Mouse (Mus musculus): Measurements from ENCODE around the gene 1700001O22Rik. TPM values are rescaled to one million over a fixed set of nuclear protein-coding genes. Genes with fewer than 3 reads are reported as not detected.

Gene 1700001O22Rik
- polyA plus RNA-seq (2014; fragmentation: Nextera tagmentation; extraction: Ambion mirVana), result 0.89 and 1.9 TPM in 2 replicates

DNA sequence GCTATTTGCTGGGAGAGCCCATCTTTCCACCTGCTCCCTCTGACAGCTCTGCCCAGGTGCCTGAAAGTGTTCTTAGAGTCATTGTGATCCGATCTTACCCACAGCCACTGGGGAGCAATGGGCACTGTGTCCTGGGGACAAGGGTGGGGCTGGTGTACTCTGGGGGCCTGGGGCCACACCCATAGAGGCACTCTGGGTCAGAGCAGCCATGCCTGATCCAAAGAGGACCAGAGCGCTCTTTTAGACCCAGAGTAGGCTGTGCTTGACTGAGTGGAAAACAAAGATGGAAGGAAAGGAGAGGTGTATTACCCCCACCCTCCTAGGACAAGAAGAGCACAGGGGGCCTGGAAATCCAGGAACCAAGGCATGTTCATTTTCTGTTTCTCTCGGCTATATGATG is at the start of gene 1700001O22Rik:
Gene 1700001O22Rik, minus strand, starts transcription at position 58 of the 400 bp plus-strand sequence.
- H3K27ac ChIP-seq (ENCODE audit: low read depth, low read length), result no peak within 1 kb of the TSS
- H3K9ac ChIP-seq (replicated peaks; ENCODE audit: low read depth, low read length), result no peak within 1 kb of the TSS
- H3K27me3 ChIP-seq (ENCODE audit: control insufficient read depth, insufficient read depth, low read length), result peaks cover 4% of the 10 kb centered on the region; the same call in 1 of the 2 replicates
- peaks cover 14% of the 10 kb centered on the region for H3K4me1 ChIP-seq (ENCODE audit: control insufficient read depth, insufficient read depth, low read length)
- WGBS, result 91% methylated on average over 3 of the region's 3 CpGs
- ATAC-seq (ENCODE audit: low read depth), result no peak
- H3K4me3 ChIP-seq (ENCODE audit: low read depth, low read length), result no peak within 1 kb of the TSS
- H3K4me2 ChIP-seq (ENCODE audit: low read depth, low read length), result no peak within 1 kb of the TSS
- no peaks in the 10 kb centered on the region for H3K9me3 ChIP-seq (ENCODE audit: control insufficient read depth, low read length)
- no peaks in the 10 kb centered on the region for H3K36me3 ChIP-seq (ENCODE audit: control insufficient read depth, insufficient read depth, low read length)

DNA sequence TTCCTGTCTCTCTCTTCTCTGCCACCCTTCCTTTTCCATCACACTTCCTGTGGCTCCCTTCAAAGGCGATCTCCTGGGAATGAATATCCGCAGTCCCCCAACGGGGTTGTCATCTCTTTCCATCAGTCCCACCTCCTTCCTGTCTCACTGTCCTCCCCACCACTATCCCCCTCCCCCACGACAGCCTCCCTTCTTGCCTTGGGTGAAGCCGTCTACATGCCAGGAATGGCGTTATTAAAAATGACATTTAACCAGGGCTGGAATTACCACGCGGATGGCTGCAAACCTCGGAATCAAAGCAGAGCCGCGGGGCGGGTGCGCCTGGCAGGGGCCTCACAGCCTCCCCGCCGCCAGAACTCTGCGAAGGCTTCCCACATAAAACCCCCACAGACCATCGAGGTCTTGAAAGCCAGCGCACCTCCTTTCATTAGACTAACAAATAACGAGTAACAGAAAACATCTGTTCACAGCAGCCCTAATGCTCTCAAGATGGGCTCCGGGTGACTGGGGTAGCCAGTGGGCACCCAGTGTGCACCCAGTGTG is 49.4 kb upstream of the 1700001O22Rik start:
- Histone ChIP-seq H3K9ac (replicated peaks; ENCODE audit: low read depth, low read length) (no peak overlapping the region), H3K4me3 (ENCODE audit: low read depth, low read length) (no peak overlapping the region), H3K27me3 (ENCODE audit: control insufficient read depth, insufficient read depth, low read length) (no peaks in the 10 kb centered on the region), H3K36me3 (ENCODE audit: control insufficient read depth, insufficient read depth, low read length) (no peaks in the 10 kb centered on the region), H3K9me3 (ENCODE audit: control insufficient read depth, low read length) (no peaks in the 10 kb centered on the region), H3K4me2 (ENCODE audit: low read depth, low read length) (no peak overlapping the region), H3K4me1 (ENCODE audit: control insufficient read depth, insufficient read depth, low read length) (0 out of 2 replicates have a peak, but pooled peaks cover 3% of the 10 kb centered on the region), H3K27ac (ENCODE audit: low read depth, low read length) (no peak overlapping the region)
- WGBS, result 31% methylated on average over 20 of the region's 20 CpGs
- no peak for ATAC-seq (ENCODE audit: low read depth)

DNA sequence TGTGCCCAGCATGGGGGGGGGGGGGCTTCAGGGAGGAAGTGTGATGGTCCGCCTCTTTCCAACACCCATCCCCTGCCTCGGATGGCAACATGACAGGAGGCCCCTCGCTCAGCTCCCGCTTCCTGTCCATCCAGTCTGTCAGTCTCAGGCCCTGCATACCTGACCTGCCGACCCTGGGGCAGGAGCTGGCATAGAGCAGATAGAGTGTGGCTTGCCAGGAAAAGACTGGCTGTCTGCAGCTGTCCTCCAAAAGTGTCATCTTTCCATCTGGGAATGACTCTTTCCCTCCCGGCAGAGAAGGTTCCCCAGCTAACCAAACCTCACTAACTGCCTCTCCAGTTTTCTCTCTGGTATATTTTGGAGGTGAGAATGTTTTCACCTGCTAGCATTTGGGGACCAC is 47.1 kb upstream of the 1700001O22Rik start:
- Histone ChIP-seq H3K4me2 (ENCODE audit: low read depth, low read length) (no peak overlapping the region), H3K4me3 (ENCODE audit: low read depth, low read length) (no peak overlapping the region), H3K27ac (ENCODE audit: low read depth, low read length) (no peak overlapping the region), H3K36me3 (ENCODE audit: control insufficient read depth, insufficient read depth, low read length) (no peaks in the 10 kb centered on the region), H3K27me3 (ENCODE audit: control insufficient read depth, insufficient read depth, low read length) (peaks cover 11% of the 10 kb centered on the region), H3K9me3 (ENCODE audit: control insufficient read depth, low read length) (no peaks in the 10 kb centered on the region), H3K4me1 (ENCODE audit: control insufficient read depth, insufficient read depth, low read length) (0 out of 2 replicates have a peak, but pooled peaks cover 3% of the 10 kb centered on the region), H3K9ac (replicated peaks; ENCODE audit: low read depth, low read length) (no peak overlapping the region)
- 75% methylated on average over 6 of the region's 6 CpGs for WGBS
- no peak for ATAC-seq (ENCODE audit: low read depth)

DNA sequence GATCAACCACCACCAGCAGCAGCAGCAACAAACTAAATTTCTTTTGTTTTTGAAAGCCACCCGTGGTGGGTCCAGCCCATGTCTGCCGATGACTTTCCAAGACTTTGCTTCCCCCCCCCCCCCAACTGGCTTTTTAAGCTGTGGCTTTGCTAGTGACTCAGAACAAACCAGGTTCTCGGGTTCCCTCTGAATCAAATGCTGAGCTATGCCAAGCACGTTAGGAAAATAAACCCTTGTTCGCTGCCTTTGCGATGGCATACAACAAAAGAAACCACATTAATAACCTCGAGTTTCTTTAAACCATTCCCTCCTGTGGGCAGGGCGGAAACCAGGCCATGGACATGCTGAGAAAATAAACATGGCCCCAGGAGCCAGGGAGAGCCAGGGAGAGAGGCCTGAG is 44.7 kb upstream of the 1700001O22Rik start:
- Histone ChIP-seq H3K27ac (ENCODE audit: low read depth, low read length) (no peak overlapping the region), H3K4me1 (ENCODE audit: control insufficient read depth, insufficient read depth, low read length) (peaks cover 6% of the 10 kb centered on the region; the same call in 1 of the 2 replicates), H3K4me3 (ENCODE audit: low read depth, low read length) (no peak overlapping the region), H3K9ac (replicated peaks; ENCODE audit: low read depth, low read length) (no peak overlapping the region), H3K27me3 (ENCODE audit: control insufficient read depth, insufficient read depth, low read length) (peaks cover 29% of the 10 kb centered on the region), H3K9me3 (ENCODE audit: control insufficient read depth, low read length) (no peaks in the 10 kb centered on the region), H3K4me2 (ENCODE audit: low read depth, low read length) (no peak overlapping the region), H3K36me3 (ENCODE audit: control insufficient read depth, insufficient read depth, low read length) (no peaks in the 10 kb centered on the region)
- no peak for ATAC-seq (ENCODE audit: low read depth)
- WGBS, result 59% methylated on average over 8 of the region's 8 CpGs

GRCm38 (mm10) chr2:30846723-30847122 is 43.3 kb upstream of the 1700001O22Rik start:
- H3K27me3 ChIP-seq (ENCODE audit: control insufficient read depth, insufficient read depth, low read length), result peaks cover 31% of the 10 kb centered on the region
- no peak overlapping the region for H3K4me2 ChIP-seq (ENCODE audit: low read depth, low read length)
- 38% methylated on average over 6 of the region's 6 CpGs for WGBS
- H3K36me3 ChIP-seq (ENCODE audit: control insufficient read depth, insufficient read depth, low read length), result no peaks in the 10 kb centered on the region
- H3K27ac ChIP-seq (ENCODE audit: low read depth, low read length), result no peak overlapping the region
- no peak overlapping the region for H3K4me3 ChIP-seq (ENCODE audit: low read depth, low read length)
- H3K4me1 ChIP-seq (ENCODE audit: control insufficient read depth, insufficient read depth, low read length), result peaks cover 3% of the 10 kb centered on the region; the same call in 1 of the 2 replicates
- H3K9me3 ChIP-seq (ENCODE audit: control insufficient read depth, low read length), result no peaks in the 10 kb centered on the region
- no peak overlapping the region for H3K9ac ChIP-seq (replicated peaks; ENCODE audit: low read depth, low read length)
- ATAC-seq (ENCODE audit: low read depth), result no peak

DNA sequence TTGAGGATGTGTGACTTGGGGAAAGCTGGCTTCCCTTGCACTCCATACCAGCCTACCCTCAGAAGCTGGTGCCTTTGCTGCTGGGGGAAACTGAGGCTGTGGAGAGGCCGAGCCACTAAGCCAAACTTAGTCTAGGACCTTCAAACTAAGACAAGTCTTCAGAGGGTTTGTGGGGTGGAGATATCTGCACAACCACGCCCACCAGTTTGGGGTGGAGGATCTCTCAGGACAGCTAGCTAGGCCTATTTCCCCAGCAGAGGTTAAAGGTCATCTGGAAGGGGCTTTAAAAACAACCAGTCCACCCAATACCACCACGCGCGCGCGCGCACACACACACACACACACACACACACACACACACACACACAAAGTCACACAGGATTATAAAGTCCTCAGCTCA is 42.8 kb upstream of the 1700001O22Rik start:
- WGBS, result 81% methylated on average over 8 of the region's 8 CpGs
- no peak overlapping the region for H3K4me3 ChIP-seq (ENCODE audit: low read depth, low read length)
- peaks cover 3% of the 10 kb centered on the region; the same call in 1 of the 2 replicates for H3K4me1 ChIP-seq (ENCODE audit: control insufficient read depth, insufficient read depth, low read length)
- no peak overlapping the region for H3K27ac ChIP-seq (ENCODE audit: low read depth, low read length)
- H3K36me3 ChIP-seq (ENCODE audit: control insufficient read depth, insufficient read depth, low read length), result no peaks in the 10 kb centered on the region
- no peak overlapping the region for H3K9ac ChIP-seq (replicated peaks; ENCODE audit: low read depth, low read length)
- no peaks in the 10 kb centered on the region for H3K9me3 ChIP-seq (ENCODE audit: control insufficient read depth, low read length)
- ATAC-seq (ENCODE audit: low read depth), result no peak
- H3K27me3 ChIP-seq (ENCODE audit: control insufficient read depth, insufficient read depth, low read length), result peaks cover 31% of the 10 kb centered on the region
- 0 out of 2 replicates have a peak overlapping the region, but pooled peaks have one; percentile 62 for H3K4me2 ChIP-seq (ENCODE audit: low read depth, low read length)

DNA sequence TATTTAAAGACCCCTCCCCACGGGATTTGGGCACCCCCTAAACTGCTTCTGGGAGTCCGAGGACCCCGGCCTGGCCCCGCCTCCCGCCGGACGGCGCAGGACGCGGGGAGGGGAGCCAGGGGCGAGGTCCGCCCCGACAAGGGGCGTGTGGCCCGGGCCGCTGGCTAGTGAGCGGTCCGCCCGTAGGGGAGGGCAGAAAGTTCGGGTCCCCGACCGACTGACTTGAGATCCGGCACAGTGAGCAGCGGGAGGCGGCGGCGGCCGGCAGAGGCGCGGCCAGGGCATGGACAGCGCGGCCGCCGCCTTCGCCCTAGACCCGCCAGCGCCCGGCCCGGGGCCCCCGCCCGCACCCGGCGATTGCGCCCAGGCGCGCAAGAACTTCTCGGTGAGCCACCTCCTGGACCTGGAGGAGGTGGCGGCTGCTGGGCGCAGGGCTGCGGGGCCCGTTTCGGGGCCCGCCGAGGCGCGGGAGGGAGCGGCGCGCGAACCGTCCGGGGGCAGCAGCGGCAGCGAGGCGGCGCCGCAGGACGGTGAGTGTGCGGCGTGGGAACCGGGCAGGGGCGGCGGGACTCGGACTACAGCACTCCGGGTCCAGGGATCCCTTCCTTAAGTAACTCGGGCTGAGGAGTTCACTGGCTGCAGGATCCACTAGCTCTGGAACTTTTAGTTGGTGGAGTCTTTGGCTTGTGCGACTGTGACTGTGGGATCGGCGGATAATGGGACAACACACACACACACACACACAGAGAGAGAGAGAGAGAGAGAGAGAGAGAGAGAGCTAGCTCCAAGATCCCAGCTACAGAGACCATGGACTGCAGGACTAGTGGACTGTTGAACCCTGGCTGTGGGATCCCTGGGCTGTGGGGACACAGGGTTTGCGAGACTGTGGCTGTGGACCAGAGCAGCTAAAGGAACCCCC is 42.0 kb upstream of the 1700001O22Rik start:
- 1% methylated on average over 78 of the region's 80 CpGs for WGBS
- H3K4me1 ChIP-seq (ENCODE audit: control insufficient read depth, insufficient read depth, low read length), result peaks cover 3% of the 10 kb centered on the region; the same call in 1 of the 2 replicates
- peak overlapping the region; percentile 62 for H3K4me2 ChIP-seq (ENCODE audit: low read depth, low read length)
- H3K9me3 ChIP-seq (ENCODE audit: control insufficient read depth, low read length), result no peaks in the 10 kb centered on the region
- H3K27ac ChIP-seq (ENCODE audit: low read depth, low read length), result no peak overlapping the region
- peaks cover 31% of the 10 kb centered on the region for H3K27me3 ChIP-seq (ENCODE audit: control insufficient read depth, insufficient read depth, low read length)
- ATAC-seq (ENCODE audit: low read depth), result no peak
- H3K36me3 ChIP-seq (ENCODE audit: control insufficient read depth, insufficient read depth, low read length), result no peaks in the 10 kb centered on the region
- peak overlapping the region; percentile 37 for H3K4me3 ChIP-seq (ENCODE audit: low read depth, low read length)
- 0 out of 2 replicates have a peak overlapping the region, but pooled peaks have one; percentile 13 for H3K9ac ChIP-seq (replicated peaks; ENCODE audit: low read depth, low read length)

DNA sequence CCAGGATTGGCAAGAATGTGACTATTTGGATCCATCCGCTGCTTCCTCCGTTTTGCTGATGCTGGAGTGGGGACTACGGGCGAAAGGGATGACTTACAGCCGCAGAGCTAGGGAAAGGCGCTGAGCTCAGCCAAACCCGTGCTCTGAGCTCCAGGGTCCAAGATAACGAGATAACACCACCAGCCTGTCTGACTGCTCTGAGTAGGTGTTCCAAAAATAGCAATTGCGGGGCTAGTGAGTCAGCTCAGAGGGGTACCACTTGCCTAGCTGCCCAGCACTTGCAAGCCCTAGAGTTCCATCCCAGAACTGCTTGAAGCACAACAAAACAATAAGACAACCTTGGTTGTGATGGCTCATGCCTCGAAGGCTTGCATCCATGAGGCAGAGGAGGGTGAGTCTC is 39.2 kb upstream of the 1700001O22Rik start:
- Histone ChIP-seq H3K9me3 (ENCODE audit: control insufficient read depth, low read length) (no peaks in the 10 kb centered on the region), H3K27me3 (ENCODE audit: control insufficient read depth, insufficient read depth, low read length) (peaks cover 31% of the 10 kb centered on the region), H3K36me3 (ENCODE audit: control insufficient read depth, insufficient read depth, low read length) (no peaks in the 10 kb centered on the region), H3K4me1 (ENCODE audit: control insufficient read depth, insufficient read depth, low read length) (peaks cover 3% of the 10 kb centered on the region; the same call in 1 of the 2 replicates), H3K27ac (ENCODE audit: low read depth, low read length) (no peak overlapping the region), H3K4me2 (ENCODE audit: low read depth, low read length) (no peak overlapping the region), H3K4me3 (ENCODE audit: low read depth, low read length) (no peak overlapping the region), H3K9ac (replicated peaks; ENCODE audit: low read depth, low read length) (no peak overlapping the region)
- ATAC-seq (ENCODE audit: low read depth), result no peak
- WGBS, result 57% methylated on average over 10 of the region's 10 CpGs
